Mouse (Mus musculus): ENCODE results near the gene Recql5. TPM values are rescaled to one million over a fixed set of nuclear protein-coding genes. Genes with fewer than 3 reads are reported as not detected.

Gene Recql5
- polyA plus RNA-seq, 1 experiment from 2014 or later = 24.6 TPM

Other genes with a start within 250 kb of the Recql5 start
- 180 and 199 TPM in 2 replicates for gene Grb2, start 224.9 kb downstream of the Recql5 start, polyA plus RNA-seq (2015; fragmentation: Nextera tagmentation; extraction: Ambion mirVana)
- gene Tmem94, start 168.0 kb downstream of the Recql5 start, polyA plus RNA-seq (2015; fragmentation: Nextera tagmentation; extraction: Ambion mirVana) = 27.6 and 29.8 TPM in 2 replicates
- gene Caskin2, start 119.8 kb downstream of the Recql5 start, polyA plus RNA-seq (2015; fragmentation: Nextera tagmentation; extraction: Ambion mirVana) = 7.8 and 7.9 TPM in 2 replicates
- 24.2 and 25.9 TPM in 2 replicates for gene Tsen54, start 118.8 kb downstream of the Recql5 start, polyA plus RNA-seq (2015; fragmentation: Nextera tagmentation; extraction: Ambion mirVana)
- 1.0 and 1.1 TPM in 2 replicates for gene Llgl2, start 109.4 kb downstream of the Recql5 start, polyA plus RNA-seq (2015; fragmentation: Nextera tagmentation; extraction: Ambion mirVana)
- gene Myo15b, start 75.1 kb downstream of the Recql5 start, polyA plus RNA-seq (2015; fragmentation: Nextera tagmentation; extraction: Ambion mirVana) = 0.17 TPM in 1 of 2 replicates, not detected in the other
- 1.2 and 2.5 TPM in 2 replicates for gene Smim5, start 33.5 kb downstream of the Recql5 start, polyA plus RNA-seq (2015; fragmentation: Nextera tagmentation; extraction: Ambion mirVana)
- gene Smim6, start 21.5 kb downstream of the Recql5 start, polyA plus RNA-seq (2015; fragmentation: Nextera tagmentation; extraction: Ambion mirVana) = 0.94 and 1.1 TPM in 2 replicates
- gene Sap30bp, start 195 bp downstream of the Recql5 start, polyA plus RNA-seq (2015; fragmentation: Nextera tagmentation; extraction: Ambion mirVana) = 53.3 and 53.6 TPM in 2 replicates
- gene Itgb4, start 41.2 kb upstream of the Recql5 start, polyA plus RNA-seq (2015; fragmentation: Nextera tagmentation; extraction: Ambion mirVana) = 0.52 and 0.69 TPM in 2 replicates
- 58.9 and 64.2 TPM in 2 replicates for gene Galk1, start 79.2 kb upstream of the Recql5 start, polyA plus RNA-seq (2015; fragmentation: Nextera tagmentation; extraction: Ambion mirVana)
- gene H3f3b, start 94.5 kb upstream of the Recql5 start, polyA plus RNA-seq (2015; fragmentation: Nextera tagmentation; extraction: Ambion mirVana) = 2,534 and 2,591 TPM in 2 replicates
- gene Unk, start 96.8 kb upstream of the Recql5 start, polyA plus RNA-seq (2015; fragmentation: Nextera tagmentation; extraction: Ambion mirVana) = 40.4 and 40.8 TPM in 2 replicates
- gene Unc13d, start 144.5 kb upstream of the Recql5 start, polyA plus RNA-seq (2015; fragmentation: Nextera tagmentation; extraction: Ambion mirVana) = 0.70 and 0.80 TPM in 2 replicates
- 138 and 144 TPM in 2 replicates for gene Wbp2, start 153.5 kb upstream of the Recql5 start, polyA plus RNA-seq (2015; fragmentation: Nextera tagmentation; extraction: Ambion mirVana)
- 7.0 and 7.7 TPM in 2 replicates for gene Trim47, start 193.7 kb upstream of the Recql5 start, polyA plus RNA-seq (2015; fragmentation: Nextera tagmentation; extraction: Ambion mirVana)
- 1.6 and 1.9 TPM in 2 replicates for gene Trim65, start 197.7 kb upstream of the Recql5 start, polyA plus RNA-seq (2015; fragmentation: Nextera tagmentation; extraction: Ambion mirVana)
- 77.7 and 78.5 TPM in 2 replicates for gene Mrpl38, start 205.4 kb upstream of the Recql5 start, polyA plus RNA-seq (2015; fragmentation: Nextera tagmentation; extraction: Ambion mirVana)
- 71.4 and 73.5 TPM in 2 replicates for gene Fbf1, start 234.7 kb upstream of the Recql5 start, polyA plus RNA-seq (2015; fragmentation: Nextera tagmentation; extraction: Ambion mirVana)